Mouse (Mus musculus): ENCODE measurements at regions not wholly inside any gene's neighbourhood (a gene's known extent, or its start where the extent isn't known, plus 50 kb on each side); places are given as distances from the start of the nearest gene placed in this dataset.
A peak's percentile ranks its signal among the peaks of the same experiment; 100 is the strongest.
"Not testable (repeated sequence)": the region's sequence is repeated elsewhere in the genome, so short reads cannot be mapped to it uniquely, and the experiment has no call there.

GRCm38 (mm10) chr17:94866630-94867029 lies 116.8 kb upstream of the Mettl4 start:
- H3K4me1 ChIP-seq: no peaks in the 10 kb centered on the region; the same call in 1 of the 2 replicates
- H3K27me3 ChIP-seq: no peaks in the 10 kb centered on the region
- H3K4me3 ChIP-seq (replicated peaks): no peak overlapping the region
- ATAC-seq (ENCODE audit: low FRiP score): no peak
- no peaks in the 10 kb centered on the region for H3K9me3 ChIP-seq
- H3K27ac ChIP-seq: no peak overlapping the region
- 94% methylated on average over 1 of the region's 1 CpGs for WGBS
- H3K9ac ChIP-seq: no peak overlapping the region
- H3K36me3 ChIP-seq (replicated peaks): no peaks in the 10 kb centered on the region
- H3K4me2 ChIP-seq: no peak overlapping the region

GRCm38 (mm10) chr17:94864531-94865318 lies 114.9 kb upstream of the Mettl4 start:
- H3K27me3 ChIP-seq; H3K4me1 ChIP-seq; H3K36me3 ChIP-seq (replicated peaks); H3K9me3 ChIP-seq: not testable (repeated sequence)
- ATAC-seq (ENCODE audit: low FRiP score): peak; percentile 95
- peak overlapping the region; percentile 59 for H3K4me2 ChIP-seq
- peak overlapping the region; percentile 46 for H3K4me3 ChIP-seq (replicated peaks)
- H3K9ac ChIP-seq: peak overlapping the region; percentile 41; the same call in 1 of the 2 replicates
- H3K27ac ChIP-seq: 0 out of 2 replicates have a peak overlapping the region, but pooled peaks have one; percentile 53
- WGBS: 13% methylated on average over 20 of the region's 21 CpGs

- H3K36me3 ChIP-seq (replicated peaks); H3K9ac ChIP-seq; H3K9me3 ChIP-seq; H3K4me1 ChIP-seq; ATAC-seq (ENCODE audit: low FRiP score); H3K27ac ChIP-seq; H3K4me3 ChIP-seq (replicated peaks); H3K27me3 ChIP-seq; H3K4me2 ChIP-seq: not testable (repeated sequence)
- WGBS: 98% methylated on average over 4 of the region's 4 CpGs
Measured at GRCm38 (mm10) chr17:94854698-94855097, 104.9 kb upstream of the Mettl4 start.

- no peaks in the 10 kb centered on the region for H3K9me3 ChIP-seq
- no peaks in the 10 kb centered on the region for H3K27me3 ChIP-seq
- peak overlapping the region; percentile 79 for H3K27ac ChIP-seq
- H3K9ac ChIP-seq: peak overlapping the region; percentile 67
- peaks cover 14% of the 10 kb centered on the region for H3K4me1 ChIP-seq
- 0 out of 2 replicates have a peak, but pooled peaks cover 4% of the 10 kb centered on the region for H3K36me3 ChIP-seq (replicated peaks)
- H3K4me3 ChIP-seq (replicated peaks): peak overlapping the region; percentile 56
- ATAC-seq (ENCODE audit: low FRiP score): peak; percentile 96
- peak overlapping the region; percentile 71 for H3K4me2 ChIP-seq
- WGBS: 1% methylated on average over 20 of the region's 20 CpGs
Measured at GRCm38 (mm10) chr17:94834446-94835117, 84.8 kb upstream of the Mettl4 start.

GRCm38 (mm10) chr17:94834067-94834445 lies 84.2 kb upstream of the Mettl4 start:
- 7% methylated on average over 9 of the region's 9 CpGs for WGBS
- Histone ChIP-seq H3K27ac (peak overlapping the region; percentile 79), H3K9ac (peak overlapping the region; percentile 67), H3K4me1 (peaks cover 14% of the 10 kb centered on the region), H3K4me3 (replicated peaks) (peak overlapping the region; percentile 56), H3K4me2 (peak overlapping the region; percentile 71)
- not testable (repeated sequence) for ATAC-seq (ENCODE audit: low FRiP score); H3K27me3 ChIP-seq; H3K36me3 ChIP-seq (replicated peaks); H3K9me3 ChIP-seq

- H3K9me3 ChIP-seq: peaks cover 34% of the 10 kb centered on the region
- H3K27me3 ChIP-seq; H3K27ac ChIP-seq; H3K4me2 ChIP-seq; ATAC-seq (ENCODE audit: low FRiP score); H3K4me3 ChIP-seq (replicated peaks); H3K4me1 ChIP-seq; H3K9ac ChIP-seq: not testable (repeated sequence)
- 84% methylated on average over 1 of the region's 1 CpGs for WGBS
- peaks cover 18% of the 10 kb centered on the region for H3K36me3 ChIP-seq (replicated peaks)
Measured at GRCm38 (mm10) chr17:94826415-94826814, 76.6 kb upstream of the Mettl4 start.

GRCm38 (mm10) chr17:94808758-94809157 lies 58.9 kb upstream of the Mettl4 start:
- H3K9ac ChIP-seq: no peak overlapping the region
- H3K4me3 ChIP-seq (replicated peaks): no peak overlapping the region
- H3K27me3 ChIP-seq: no peaks in the 10 kb centered on the region
- 0 out of 2 replicates have a peak, but pooled peaks cover 4% of the 10 kb centered on the region for H3K9me3 ChIP-seq
- H3K4me1 ChIP-seq: no peaks in the 10 kb centered on the region
- H3K27ac ChIP-seq: no peak overlapping the region
- no peak overlapping the region for H3K4me2 ChIP-seq
- H3K36me3 ChIP-seq (replicated peaks): peaks cover 5% of the 10 kb centered on the region
- no peak for ATAC-seq (ENCODE audit: low FRiP score)
